Mouse (Mus musculus): ENCODE data around the gene 1700018G05Rik.
"Not testable (repeated sequence)": the region's sequence is repeated elsewhere in the genome, so short reads cannot be mapped to it uniquely, and the experiment has no call there.

1700018G05Rik gene

GRCm38 (mm10) chrX:102928072-102928471 is at the start of gene 1700018G05Rik:
TSS of gene 1700018G05Rik (plus strand) at chrX:102928372.
- not testable (repeated sequence) for DNase-seq (ENCODE audit: low read depth, low spot score)

GRCm38 (mm10) chrX:102908587-102908986 is 19.6 kb upstream of the 1700018G05Rik start, which contains the start of the genes Dmrtc1a and 1700011M02Rik:
TSS of gene Dmrtc1a (minus strand) at chrX:102908687.
TSS of gene 1700011M02Rik (plus strand) at chrX:102908905.
- DNase-seq (ENCODE audit: low read depth, low spot score) = not testable (repeated sequence)

GRCm38 (mm10) chrX:102914823-102915222 is 13.3 kb upstream of the 1700018G05Rik start:
- DNase-seq (ENCODE audit: low read depth, low spot score) = not testable (repeated sequence)

- not testable (repeated sequence) for DNase-seq (ENCODE audit: low read depth, low spot score)
Observed at GRCm38 (mm10) chrX:102926707-102927106, 1.5 kb upstream of the 1700018G05Rik start.

GRCm38 (mm10) chrX:102932992-102933570 is 4.9 kb downstream of the 1700018G05Rik start:
- DNase-seq (ENCODE audit: low read depth, low spot score) = no peak

- DNase-seq (ENCODE audit: low read depth, low spot score) = no peak
Observed at GRCm38 (mm10) chrX:102933571-102934394, 5.6 kb downstream of the 1700018G05Rik start.

GRCm38 (mm10) chrX:102934395-102934764 is 6.2 kb downstream of the 1700018G05Rik start:
- no peak for DNase-seq (ENCODE audit: low read depth, low spot score)

GRCm38 (mm10) chrX:102936743-102937142 is 8.6 kb downstream of the 1700018G05Rik start:
- DNase-seq (ENCODE audit: low read depth, low spot score) = no peak

- DNase-seq (ENCODE audit: low read depth, low spot score) = not testable (repeated sequence)
Observed at GRCm38 (mm10) chrX:102950136-102950535, 22.0 kb downstream of the 1700018G05Rik start.

GRCm38 (mm10) chrX:102958917-102959316 is 30.7 kb downstream of the 1700018G05Rik start:
- no peak for DNase-seq (ENCODE audit: low read depth, low spot score)

GRCm38 (mm10) chrX:102960581-102960980 is 32.4 kb downstream of the 1700018G05Rik start:
- no peak for DNase-seq (ENCODE audit: low read depth, low spot score)
